Mouse (Mus musculus): ENCODE measurements around the gene Gif.

Gene Gif

DNA sequence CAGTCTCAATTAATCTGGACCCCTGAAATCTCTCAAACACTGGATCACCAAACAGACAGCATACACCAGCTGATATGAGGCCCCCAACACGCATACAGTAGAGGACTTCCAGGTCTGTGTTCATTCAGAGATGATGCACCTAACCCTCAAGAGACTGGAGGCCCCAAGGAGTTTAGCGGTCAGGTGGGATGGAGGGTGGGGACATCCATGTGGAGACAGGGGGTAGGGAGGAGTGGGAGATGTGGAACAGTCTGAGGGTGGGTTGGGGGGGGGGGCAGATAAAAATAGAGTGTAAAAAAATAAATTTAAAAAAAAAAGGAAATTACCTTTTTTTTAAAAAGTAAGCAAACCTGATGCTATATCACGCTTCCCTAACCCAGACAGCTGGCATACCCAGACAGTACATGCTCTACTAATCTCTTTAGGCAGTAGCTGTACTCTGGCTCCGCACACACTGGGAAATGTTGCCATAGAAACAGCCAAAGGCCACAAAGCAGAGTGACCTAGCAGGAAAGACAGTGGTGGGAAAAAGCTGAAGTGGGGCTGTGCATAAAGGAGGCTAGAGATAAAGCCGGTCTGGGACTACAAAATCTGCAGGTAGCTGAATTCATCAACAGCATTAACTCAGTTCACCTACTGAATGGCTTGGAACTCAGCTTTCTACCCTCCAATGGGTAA is 64.5 kb downstream of the Gif start:
- H3K27me3 ChIP-seq (ENCODE audit: control insufficient read depth, insufficient read depth, low read length, poor library complexity, severe bottlenecking) = no peaks in the 10 kb centered on the region
- no peak for DNase-seq (ENCODE audit: low read depth, low spot score)
- no peaks in the 10 kb centered on the region for H3K36me3 ChIP-seq (ENCODE audit: control insufficient read depth, insufficient read depth, low read length, poor library complexity, severe bottlenecking)

Measured in splenic B cell, adult 2 months (primary cell).